Mouse (Mus musculus) kidney, embryonic 14.5 days (tissue): ENCODE measurements around the gene Pepd. TPM values are rescaled to one million over a fixed set of nuclear protein-coding genes. Genes with fewer than 3 reads are reported as not detected.

Experiments
- ATAC-seq: fragments of 200-750 bp; cut with Nextera tagmentation; 2 replicates; pipeline ENCODE4 v1.8.0; 2017; ENCODE audit warnings: moderate number of reproducible peaks, mild to moderate bottlenecking, moderate TSS enrichment, moderate library complexity; ENCODE audit not compliant: low FRiP score, low TSS enrichment
- H3K27ac ChIP-seq: fragments of 300-500 bp; sonication (generic); 2 replicates; pipeline ENCODE4 v1.5.1; 2014; ENCODE audit warnings: low read depth, mild to moderate bottlenecking, low read length, moderate library complexity, mixed read lengths
- H3K27me3 ChIP-seq: fragments of 300-500 bp; sonication (generic); 2 replicates; pipeline ENCODE4 v1.6.1; 2014; ENCODE audit warnings: mild to moderate bottlenecking, low read length; ENCODE audit not compliant: control insufficient read depth, insufficient read depth
- H3K36me3 ChIP-seq: fragments of 300-500 bp; sonication (generic); 2 replicates; pipeline ENCODE4 v1.6.1; 2014; ENCODE audit warnings: low read length, mixed read lengths; ENCODE audit not compliant: control insufficient read depth, insufficient read depth
- H3K4me1 ChIP-seq: fragments of 300-500 bp; sonication (generic); 2 replicates; pipeline ENCODE4 v1.6.1; 2014; ENCODE audit warnings: low read length, mixed read lengths; ENCODE audit not compliant: control insufficient read depth, insufficient read depth
- H3K4me2 ChIP-seq: fragments of 300-500 bp; sonication (generic); replicated peaks from 2 replicates; pipeline ENCODE4 v1.6.1; 2014; ENCODE audit warnings: low read depth, mild to moderate bottlenecking, low read length
- H3K4me3 ChIP-seq: fragments of 300-500 bp; sonication (generic); 2 replicates; pipeline ENCODE4 v1.5.1; 2014; ENCODE audit warnings: mild to moderate bottlenecking, low read length
- H3K9ac ChIP-seq: fragments of 300-500 bp; sonication (generic); 2 replicates; pipeline ENCODE4 v1.6.1; 2014; ENCODE audit warnings: low read depth, mild to moderate bottlenecking, low read length, moderate library complexity
- H3K9me3 ChIP-seq: fragments of 300-500 bp; sonication (generic); 2 replicates; pipeline ENCODE4 v1.6.1; 2016; ENCODE audit warnings: low read length; ENCODE audit not compliant: control insufficient read depth
- WGBS: fragments of 180-500 bp; shearing (Covaris S2); extraction: QIAGEN DNeasy Blood & Tissue Kit; methylation state at CpG from one replicate; pipeline ENCODE4 v1.1.7; 2014; 5-methylcytosine and 5-hydroxymethylcytosine counted together
- polyA plus RNA-seq: library from polyadenylated mRNA; unstranded; fragments of >200 nt; fragmentation: Nextera tagmentation; extraction: Ambion mirVana; gene quantifications from 2 replicates; pipeline ENCODE4 v1.2.1, GENCODE M21; 2014

The Pepd gene
- polyA plus RNA-seq, 1 experiment from 2014 or later, result 122 TPM

GRCm38 (mm10) chr7:34925208-34925607, 13.0 kb downstream of the Pepd start:
- peaks cover 26% of the 10 kb centered on the region for H3K36me3 ChIP-seq
- peaks cover 13% of the 10 kb centered on the region for H3K4me1 ChIP-seq
- no peak for ATAC-seq
- WGBS, result 84% methylated on average over 5 of the region's 5 CpGs
- no peak overlapping the region for H3K27ac ChIP-seq
- no peak overlapping the region for H3K4me2 ChIP-seq
- H3K4me3 ChIP-seq, result no peak overlapping the region
- H3K9ac ChIP-seq, result no peak overlapping the region
- H3K27me3 ChIP-seq, result no peaks in the 10 kb centered on the region
- H3K9me3 ChIP-seq, result no peaks in the 10 kb centered on the region

GRCm38 (mm10) chr7:34925956-34926355, 13.8 kb downstream of the Pepd start:
- Histone ChIP-seq H3K4me2 (no peak overlapping the region), H3K4me3 (no peak overlapping the region), H3K9me3 (no peaks in the 10 kb centered on the region), H3K27me3 (no peaks in the 10 kb centered on the region), H3K36me3 (peaks cover 26% of the 10 kb centered on the region), H3K4me1 (peaks cover 18% of the 10 kb centered on the region), H3K9ac (no peak overlapping the region), H3K27ac (no peak overlapping the region)
- WGBS, result 86% methylated on average over 7 of the region's 7 CpGs
- no peak for ATAC-seq

GRCm38 (mm10) chr7:34929614-34930262, 17.6 kb downstream of the Pepd start:
- no peaks in the 10 kb centered on the region for H3K27me3 ChIP-seq
- 36% methylated on average over 8 of the region's 8 CpGs for whole genome bisulfite sequencing
- peaks cover 18% of the 10 kb centered on the region for H3K36me3 ChIP-seq
- H3K9ac ChIP-seq, result no peak overlapping the region
- peak; percentile 73 for ATAC-seq
- H3K4me1 ChIP-seq, result peaks cover 22% of the 10 kb centered on the region
- H3K27ac ChIP-seq, result peak overlapping the region; percentile 48
- no peak overlapping the region for H3K4me3 ChIP-seq
- no peak overlapping the region for H3K4me2 ChIP-seq
- H3K9me3 ChIP-seq, result no peaks in the 10 kb centered on the region

GRCm38 (mm10) chr7:34930263-34930757, 18.1 kb downstream of the Pepd start:
- ATAC-seq, result no peak

GRCm38 (mm10) chr7:34932631-34933030, 20.5 kb downstream of the Pepd start:
- no peak overlapping the region for H3K4me2 ChIP-seq
- ATAC-seq, result no peak
- no peak overlapping the region for H3K9ac ChIP-seq
- no peaks in the 10 kb centered on the region for H3K27me3 ChIP-seq
- peaks cover 7% of the 10 kb centered on the region; the same call in 1 of the 2 replicates for H3K9me3 ChIP-seq
- peaks cover 20% of the 10 kb centered on the region; the same call in 1 of the 2 replicates for H3K36me3 ChIP-seq
- H3K4me1 ChIP-seq, result peaks cover 22% of the 10 kb centered on the region
- 91% methylated on average over 8 of the region's 8 CpGs for WGBS
- no peak overlapping the region for H3K27ac ChIP-seq
- no peak overlapping the region for H3K4me3 ChIP-seq

More at GRCm38 (mm10) chr7:34930263-34930757, 18.1 kb downstream of the Pepd start:
- Histone ChIP-seq H3K36me3 (peaks cover 18% of the 10 kb centered on the region), H3K27me3 (no peaks in the 10 kb centered on the region), H3K4me2 (no peak overlapping the region), H3K4me3 (no peak overlapping the region), H3K9me3 (no peaks in the 10 kb centered on the region), H3K9ac (no peak overlapping the region; the same call in 1 of the 2 replicates), H3K27ac (peak overlapping the region; percentile 48), H3K4me1 (peaks cover 22% of the 10 kb centered on the region)
- WGBS, result 47% methylated on average over 7 of the region's 7 CpGs

GRCm38 (mm10) chr7:34933142-34933541, 21.0 kb downstream of the Pepd start:
- no peak overlapping the region for H3K4me2 ChIP-seq
- H3K27ac ChIP-seq, result no peak overlapping the region
- H3K4me1 ChIP-seq, result peaks cover 22% of the 10 kb centered on the region
- 66% methylated on average over 3 of the region's 3 CpGs for WGBS
- peaks cover 22% of the 10 kb centered on the region; the same call in 1 of the 2 replicates for H3K36me3 ChIP-seq
- H3K4me3 ChIP-seq, result no peak overlapping the region
- peaks cover 7% of the 10 kb centered on the region; the same call in 1 of the 2 replicates for H3K9me3 ChIP-seq
- no peak for ATAC-seq
- H3K9ac ChIP-seq, result no peak overlapping the region
- H3K27me3 ChIP-seq, result no peaks in the 10 kb centered on the region

- no peak overlapping the region for H3K9ac ChIP-seq
- no peaks in the 10 kb centered on the region for H3K27me3 ChIP-seq
- peaks cover 22% of the 10 kb centered on the region for H3K4me1 ChIP-seq
- H3K4me2 ChIP-seq, result no peak overlapping the region
- no peak overlapping the region for H3K27ac ChIP-seq
- H3K4me3 ChIP-seq, result no peak overlapping the region
- 91% methylated on average over 2 of the region's 2 CpGs for WGBS
- peaks cover 23% of the 10 kb centered on the region; the same call in 1 of the 2 replicates for H3K36me3 ChIP-seq
- peaks cover 7% of the 10 kb centered on the region; the same call in 1 of the 2 replicates for H3K9me3 ChIP-seq
- ATAC-seq, result no peak
Measured at GRCm38 (mm10) chr7:34936347-34936746, 24.2 kb downstream of the Pepd start.

GRCm38 (mm10) chr7:34938636-34939261, 26.6 kb downstream of the Pepd start:
- Histone ChIP-seq H3K4me3 (no peak overlapping the region), H3K4me2 (no peak overlapping the region), H3K36me3 (peaks cover 23% of the 10 kb centered on the region; the same call in 1 of the 2 replicates), H3K27me3 (no peaks in the 10 kb centered on the region), H3K4me1 (peaks cover 20% of the 10 kb centered on the region), H3K27ac (peak overlapping the region; percentile 78), H3K9ac (no peak overlapping the region), H3K9me3 (peaks cover 7% of the 10 kb centered on the region; the same call in 1 of the 2 replicates)
- WGBS, result 32% methylated on average over 7 of the region's 7 CpGs
- peak; percentile 61 for ATAC-seq
